Mouse (Mus musculus): Measurements from ENCODE around the gene Slc12a1. TPM values are rescaled to one million over a fixed set of nuclear protein-coding genes. Genes with fewer than 3 reads are reported as not detected.

Slc12a1 gene
- polyA plus RNA-seq, 1 experiment from 2014 or later = not detected

GRCm38 (mm10) chr2:125275617-125276016, 123.3 kb downstream of the Slc12a1 start:
- TF ChIP-seq EP300 (IDR thresholded peaks at IDR 0.05; ENCODE audit: low read depth) (no peak), CTCF (IDR thresholded peaks at IDR 0.05; ENCODE audit: low read depth) (no peak)
- no peak overlapping the region for H3K27ac ChIP-seq (ENCODE audit: low read depth)
- peaks cover 4% of the 10 kb centered on the region; the same call in 1 of the 2 replicates for H3K9me3 ChIP-seq (ENCODE audit: low read length)
- H3K4me2 ChIP-seq (ENCODE audit: low read depth, low read length) = no peak overlapping the region
- no peaks in the 10 kb centered on the region for H3K27me3 ChIP-seq (ENCODE audit: insufficient read depth, low read length)
- no peaks in the 10 kb centered on the region for H3K4me1 ChIP-seq (ENCODE audit: insufficient read depth)
- H3K4me3 ChIP-seq (ENCODE audit: low read depth, low read length) = no peak overlapping the region
- no peak for DNase-seq
- ATAC-seq = no peak
- H3K9ac ChIP-seq (replicated peaks) = no peak overlapping the region
- WGBS (ENCODE audit: insufficient replicate concordance) = 75% methylated on average over 5 of the region's 5 CpGs
- no peaks in the 10 kb centered on the region for H3K36me3 ChIP-seq (replicated peaks; ENCODE audit: insufficient read depth, low read length)

GRCm38 (mm10) chr2:125276692-125277091, 124.4 kb downstream of the Slc12a1 start:
- no peaks in the 10 kb centered on the region for H3K27me3 ChIP-seq (ENCODE audit: insufficient read depth, low read length)
- H3K4me3 ChIP-seq (ENCODE audit: low read depth, low read length) = no peak overlapping the region
- no peak overlapping the region for H3K27ac ChIP-seq (ENCODE audit: low read depth)
- peaks cover 1% of the 10 kb centered on the region; the same call in 1 of the 2 replicates for H3K9me3 ChIP-seq (ENCODE audit: low read length)
- TF ChIP-seq CTCF (IDR thresholded peaks at IDR 0.05; ENCODE audit: low read depth) = no peak
- TF ChIP-seq EP300 (IDR thresholded peaks at IDR 0.05; ENCODE audit: low read depth) = no peak
- DNase-seq (no peak), ATAC-seq (no peak)
- 73% methylated on average over 5 of the region's 5 CpGs for WGBS (ENCODE audit: insufficient replicate concordance)
- H3K9ac ChIP-seq (replicated peaks) = no peak overlapping the region
- H3K4me1 ChIP-seq (ENCODE audit: insufficient read depth) = no peaks in the 10 kb centered on the region
- H3K4me2 ChIP-seq (ENCODE audit: low read depth, low read length) = no peak overlapping the region
- H3K36me3 ChIP-seq (replicated peaks; ENCODE audit: insufficient read depth, low read length) = no peaks in the 10 kb centered on the region

- Histone ChIP-seq H3K27me3 (ENCODE audit: insufficient read depth, low read length) (no peaks in the 10 kb centered on the region), H3K36me3 (replicated peaks; ENCODE audit: insufficient read depth, low read length) (no peaks in the 10 kb centered on the region), H3K4me2 (ENCODE audit: low read depth, low read length) (no peak overlapping the region), H3K4me3 (ENCODE audit: low read depth, low read length) (no peak overlapping the region), H3K4me1 (ENCODE audit: insufficient read depth) (peaks cover 4% of the 10 kb centered on the region; the same call in 1 of the 2 replicates), H3K27ac (ENCODE audit: low read depth) (no peak overlapping the region), H3K9me3 (ENCODE audit: low read length) (no peaks in the 10 kb centered on the region), H3K9ac (replicated peaks) (no peak overlapping the region)
- ATAC-seq (no peak), DNase-seq (no peak)
- WGBS (ENCODE audit: insufficient replicate concordance) = 31% methylated on average over 7 of the region's 7 CpGs
- TF ChIP-seq EP300 (IDR thresholded peaks at IDR 0.05; ENCODE audit: low read depth) = no peak
- no peak for TF ChIP-seq CTCF (IDR thresholded peaks at IDR 0.05; ENCODE audit: low read depth)
These were observed 126.2 kb downstream of the Slc12a1 start for GRCm38 (mm10) chr2:125278474-125278873.

Other genes with a start within 250 kb of the Slc12a1 start
- 6.5 and 8.5 TPM in 2 replicates for gene Slc24a5, start 84.4 kb upstream of the Slc12a1 start, polyA plus RNA-seq (2015; fragmentation: Nextera tagmentation; extraction: Ambion mirVana)
- gene Myef2, start 28.8 kb upstream of the Slc12a1 start, polyA plus RNA-seq (2015; fragmentation: Nextera tagmentation; extraction: Ambion mirVana) = 10.1 and 10.5 TPM in 2 replicates
- gene Ctxn2, start 15.8 kb upstream of the Slc12a1 start, polyA plus RNA-seq (2015; fragmentation: Nextera tagmentation; extraction: Ambion mirVana) = not detected in 2 replicates
- gene Dut, start 94.7 kb downstream of the Slc12a1 start, polyA plus RNA-seq (2015; fragmentation: Nextera tagmentation; extraction: Ambion mirVana) = 60.2 and 66.0 TPM in 2 replicates